Mouse (Mus musculus) layer of hippocampus, postnatal 36 days (tissue): ENCODE results near the gene Rufy2. TPM values are rescaled to one million over a fixed set of nuclear protein-coding genes. Genes with fewer than 3 reads are reported as not detected.
"Not testable (repeated sequence)": the region's sequence is repeated elsewhere in the genome, so short reads cannot be mapped to it uniquely, and the experiment has no call there.

Source experiments
- DNase-seq, 2 experiments: peaks; one replicate each; pipeline ENCODE4 v3.0.0; 2022
- total RNA-seq, 2 experiments: library from RNA; stranded (reverse); gene quantifications; 2 replicates each; pipeline ENCODE4 v1.2.3; 2021

Rufy2 gene
- total RNA-seq, 2 experiments from 2014 or later, result 63.8 to 77.0 TPM

DNA sequence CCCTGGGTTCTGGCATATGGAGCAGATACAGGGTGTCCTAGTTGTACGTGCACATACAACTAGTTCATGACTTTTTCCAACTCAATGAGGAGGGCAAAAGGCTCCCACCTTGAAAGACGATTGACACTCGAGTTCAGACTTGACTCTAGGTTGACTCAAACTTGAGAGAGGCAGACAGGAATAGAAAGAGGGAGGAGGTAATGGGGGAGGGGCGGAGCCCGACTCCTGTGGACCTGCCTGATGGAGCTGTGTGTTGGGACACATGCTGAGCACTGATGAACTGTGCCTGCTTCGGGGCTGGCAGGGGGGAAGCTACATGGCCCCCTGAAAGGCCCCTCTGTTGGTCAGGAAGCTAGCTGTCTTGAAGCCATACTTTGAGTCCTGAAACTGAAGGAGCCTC lies 73.0 kb downstream of the Rufy2 start:
- DNase-seq, result no peak

DNA sequence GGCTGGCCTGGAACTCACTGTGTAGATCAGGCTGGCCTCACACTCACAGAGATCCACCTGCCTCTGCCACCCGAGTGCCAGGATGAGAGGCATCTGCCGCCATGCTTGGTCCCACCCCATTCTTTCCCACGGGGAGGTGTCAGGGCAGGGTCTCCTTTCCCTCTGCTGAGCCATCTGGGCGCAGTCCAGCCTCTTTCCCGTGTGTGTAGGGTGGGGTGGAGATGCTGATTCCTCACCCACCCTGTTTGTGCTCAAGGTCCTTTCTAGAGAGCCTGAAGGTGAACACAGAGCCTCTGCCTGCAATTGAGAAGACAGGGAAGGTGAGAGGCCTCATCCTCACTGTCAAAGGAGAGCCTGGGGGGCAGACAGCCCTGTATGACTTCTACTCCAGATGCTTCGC lies 74.0 kb downstream of the Rufy2 start:
- DNase-seq, result not testable (repeated sequence)

GRCm38 (mm10) chr10:63054586-63054985 lies 74.6 kb downstream of the Rufy2 start:
- DNase-seq, result no peak

- DNase-seq, result no peak
Measured at GRCm38 (mm10) chr10:63056966-63057750, 77.1 kb downstream of the Rufy2 start.

- no peak for DNase-seq
Measured at GRCm38 (mm10) chr10:63059862-63060261, 79.8 kb downstream of the Rufy2 start, which contains the start of gene Pbld1. Gene Pbld1, plus strand, starts transcription at chr10:63060162.

DNA sequence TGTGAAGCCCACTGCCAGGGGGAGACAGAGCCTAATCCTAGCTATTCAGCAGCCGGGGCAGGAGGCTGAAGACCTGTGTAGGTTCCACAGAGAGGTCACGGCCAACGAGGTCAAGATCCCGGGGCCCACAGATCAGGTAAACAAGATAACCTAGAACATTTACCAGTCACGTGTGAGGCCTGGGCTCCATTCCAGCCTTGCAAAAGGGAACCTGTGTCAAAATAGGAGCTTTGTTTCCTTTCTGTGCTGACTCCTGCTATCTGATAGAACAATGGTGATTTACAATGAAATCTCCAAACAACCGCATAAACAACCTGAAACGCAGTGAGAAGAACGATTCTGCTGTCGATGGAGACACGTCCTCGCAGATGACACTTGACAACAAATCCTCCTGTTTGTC lies 80.4 kb downstream of the Rufy2 start:
- DNase-seq, result no peak

GRCm38 (mm10) chr10:63061266-63061665 lies 81.2 kb downstream of the Rufy2 start:
- DNase-seq, result no peak

DNA sequence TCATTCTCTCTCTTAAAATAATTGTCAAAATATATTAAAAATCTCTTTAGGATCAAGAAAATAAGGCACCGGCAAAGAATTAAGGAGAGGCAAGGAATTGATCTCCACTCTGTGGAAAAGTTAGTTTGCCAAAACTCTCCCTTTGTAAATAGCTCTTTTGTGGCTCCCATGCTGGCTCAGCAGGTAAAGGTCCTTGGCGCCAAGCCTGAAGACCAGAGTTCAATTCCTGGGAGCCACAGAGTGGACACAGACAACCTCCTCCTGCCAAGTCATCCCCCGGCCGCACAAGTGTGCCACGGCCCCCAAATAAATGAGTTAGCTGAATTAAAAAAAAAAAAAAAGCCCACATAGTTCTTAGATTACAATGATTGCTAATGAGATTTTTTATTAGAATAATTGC lies 82.7 kb downstream of the Rufy2 start:
- DNase-seq, result no peak

DNA sequence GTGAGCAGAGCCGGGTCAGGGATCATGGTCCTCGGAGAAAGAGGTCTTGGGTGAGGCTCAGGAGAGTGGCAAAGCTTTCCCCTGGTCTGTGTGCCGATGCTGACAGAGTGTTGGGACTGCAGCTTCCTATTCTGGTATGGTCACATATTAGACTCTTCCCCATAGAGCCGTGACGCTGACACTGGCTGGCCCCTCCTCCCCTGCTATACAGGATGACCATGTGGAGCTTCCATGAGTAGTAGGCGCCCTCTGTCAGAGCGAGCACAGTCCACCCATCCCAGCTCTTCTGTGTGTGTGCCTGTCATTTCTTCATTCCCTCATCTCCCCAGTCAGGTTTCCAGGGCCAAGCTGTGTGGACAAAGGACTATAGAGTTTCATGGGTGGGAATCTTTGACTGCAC lies 83.3 kb downstream of the Rufy2 start:
- no peak for DNase-seq

DNA sequence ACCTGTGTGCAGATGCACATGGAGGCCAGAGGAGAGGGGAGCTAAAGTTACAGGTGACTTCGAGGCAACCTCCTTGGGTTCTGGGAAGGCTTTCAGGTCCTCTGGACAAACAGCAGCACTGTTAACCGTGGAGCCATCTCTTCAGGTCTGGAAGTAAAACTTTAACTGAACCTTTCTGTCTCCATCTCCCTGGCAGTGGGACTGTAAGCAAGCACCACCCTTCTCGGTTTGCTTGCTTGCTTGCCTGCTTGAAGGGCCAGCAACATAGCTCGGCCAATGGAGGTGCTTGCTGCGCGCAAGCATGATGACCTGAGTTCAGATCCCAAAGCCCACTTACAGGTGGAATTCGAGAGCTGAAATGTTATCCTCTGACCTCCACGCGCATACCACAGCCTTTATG lies 84.5 kb downstream of the Rufy2 start:
- no peak for DNase-seq

DNA sequence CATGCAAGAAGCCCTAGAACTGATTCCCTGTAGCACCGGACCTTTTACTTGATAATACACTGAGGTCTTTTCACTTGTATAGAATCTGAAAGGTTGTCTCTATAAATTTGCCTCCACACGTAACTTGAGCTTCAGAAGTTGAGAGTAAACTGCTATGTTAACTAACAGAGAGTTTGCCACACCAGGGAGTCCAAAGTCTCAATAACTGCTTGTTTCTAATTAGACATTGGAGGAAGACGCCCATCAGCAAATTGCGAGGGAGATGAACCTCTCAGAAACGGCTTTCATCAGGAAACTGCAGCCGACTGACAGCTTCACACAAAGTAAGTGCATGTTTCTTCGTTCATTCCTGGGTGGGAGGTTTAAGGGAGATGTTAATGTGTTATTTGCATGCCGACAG lies 85.5 kb downstream of the Rufy2 start:
- no peak for DNase-seq

GRCm38 (mm10) chr10:63065988-63066387 lies 86.0 kb downstream of the Rufy2 start:
- DNase-seq, result peak; percentile 77 to 79

Other genes starting within 250 kb of the Rufy2 start
- 10 to 100 TPM; 54.6 to 73.1 TPM for gene Ccar1, start 187.9 kb upstream of the Rufy2 start, total RNA-seq
- 10 to 100 TPM; 17.0 to 19.4 TPM for gene Tet1, start 71.2 kb upstream of the Rufy2 start, total RNA-seq
- 10 to 100 TPM; 34.9 to 41.6 TPM for gene Slc25a16, start 59.6 kb upstream of the Rufy2 start, total RNA-seq
- gene Dna2, start 33.2 kb upstream of the Rufy2 start, total RNA-seq, result 1 to 10 TPM in 1 of 2 experiments, under 1 TPM in 1; 0.95 to 1.2 TPM
- 10 to 100 TPM; 52.9 to 60.8 TPM for gene Hnrnph3, start 44.0 kb downstream of the Rufy2 start, total RNA-seq
- gene Pbld2, start 44.1 kb downstream of the Rufy2 start, total RNA-seq, result 1 to 10 TPM; 1.7 to 2.3 TPM
- 1 to 10 TPM in 1 of 2 experiments, under 1 TPM in 1; 0.30 to 1.1 TPM for gene Pbld1, start 79.9 kb downstream of the Rufy2 start, total RNA-seq
- gene Atoh7, start 119.4 kb downstream of the Rufy2 start, total RNA-seq, result 1 to 10 TPM; 1.6 to 2.5 TPM
- 1 to 10 TPM; 1.4 to 2.1 TPM for gene Mypn, start 223.7 kb downstream of the Rufy2 start, total RNA-seq